Mouse (Mus musculus) midbrain, embryonic 10.5 days (tissue): ENCODE measurements at regions not wholly inside any gene's neighbourhood (a gene's known extent, or its start where the extent isn't known, plus 50 kb on each side); places are given as distances from the start of the nearest gene placed in this dataset.
"Not testable (repeated sequence)": the region's sequence is repeated elsewhere in the genome, so short reads cannot be mapped to it uniquely, and the experiment has no call there.

ENCODE experiments used
- DNase-seq: peaks from one replicate; pipeline ENCODE4 v3.0.0-alpha.2; 2017; ENCODE audit warnings: low spot score
- H3K27ac ChIP-seq: fragments of 300-500 bp; sonication (generic); replicated peaks from 2 replicates; pipeline ENCODE4 v1.5.1; 2016; ENCODE audit warnings: mild to moderate bottlenecking
- H3K27me3 ChIP-seq: fragments of 300-500 bp; sonication (generic); 2 replicates; pipeline ENCODE4 v1.6.1; 2016; ENCODE audit warnings: low read depth, mild to moderate bottlenecking; ENCODE audit not compliant: poor library complexity, severe bottlenecking
- H3K36me3 ChIP-seq: fragments of 300-500 bp; sonication (generic); 2 replicates; pipeline ENCODE4 v1.6.1; 2016; ENCODE audit warnings: mild to moderate bottlenecking, moderate library complexity
- H3K4me1 ChIP-seq: fragments of 300-500 bp; sonication (generic); 2 replicates; pipeline ENCODE4 v1.6.1; 2016
- H3K4me3 ChIP-seq: fragments of 300-500 bp; sonication (generic); 2 replicates; pipeline ENCODE4 v1.5.1; 2016; ENCODE audit warnings: mild to moderate bottlenecking, moderate library complexity
- H3K9me3 ChIP-seq: fragments of 300-500 bp; sonication (generic); replicated peaks from 2 replicates; pipeline ENCODE4 v1.6.1; 2016; ENCODE audit warnings: mild to moderate bottlenecking
- WGBS: fragments of 180-500 bp; shearing (Covaris S2); methylation state at CpG from one replicate; pipeline ENCODE4 v1.1.7; 2016; 5-methylcytosine and 5-hydroxymethylcytosine counted together

DNA sequence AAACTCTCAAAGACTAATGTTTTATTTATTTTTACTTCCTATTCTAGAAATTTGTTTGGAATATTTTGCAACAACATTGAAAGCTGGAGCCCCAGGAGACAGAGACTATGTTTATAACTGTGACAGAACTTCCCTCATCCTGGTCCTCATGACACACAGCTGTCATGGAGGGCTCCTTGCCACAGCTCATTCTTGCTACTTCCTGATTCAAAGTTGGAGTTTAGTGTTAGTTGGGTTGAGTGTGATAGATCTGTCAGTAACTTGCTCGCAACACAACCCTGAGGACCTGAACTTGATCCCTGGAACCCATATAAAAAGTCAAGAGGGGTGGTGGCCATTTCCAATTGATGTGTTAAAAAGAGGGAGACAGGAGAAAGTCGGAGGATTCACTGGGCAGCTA, 328.3 kb upstream of the Nox3 start:
- 91% methylated on average over 2 of the region's 2 CpGs for WGBS
- no peaks in the 10 kb centered on the region for H3K4me1 ChIP-seq
- no peaks in the 10 kb centered on the region for H3K36me3 ChIP-seq
- DNase-seq = no peak
- no peak overlapping the region for H3K4me3 ChIP-seq
- H3K27ac ChIP-seq = no peak overlapping the region
- no peaks in the 10 kb centered on the region for H3K9me3 ChIP-seq
- no peaks in the 10 kb centered on the region for H3K27me3 ChIP-seq

DNA sequence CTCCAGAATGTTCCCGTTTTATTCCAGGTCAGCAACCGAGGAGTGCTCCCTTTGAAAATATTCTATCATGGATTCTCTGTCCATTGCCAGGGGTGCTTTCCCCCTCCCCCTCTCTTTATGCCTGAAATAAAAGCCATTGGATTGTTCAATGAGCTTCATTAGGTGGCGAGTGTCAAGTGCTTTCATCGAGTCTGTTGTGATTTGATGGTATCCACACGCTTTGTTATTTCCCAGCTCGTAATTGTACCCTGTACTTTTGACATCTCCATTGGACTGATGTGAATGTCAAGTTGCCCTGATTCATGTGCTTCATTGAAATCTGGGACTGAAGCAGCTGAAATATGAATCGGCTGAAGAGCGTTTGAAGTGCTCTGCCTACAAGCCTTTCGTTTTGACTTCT, 333.1 kb upstream of the Nox3 start:
- Histone ChIP-seq H3K4me1 (no peaks in the 10 kb centered on the region), H3K27ac (no peak overlapping the region), H3K9me3 (no peaks in the 10 kb centered on the region), H3K36me3 (no peaks in the 10 kb centered on the region), H3K27me3 (no peaks in the 10 kb centered on the region), H3K4me3 (no peak overlapping the region)
- WGBS = 84% methylated on average over 9 of the region's 9 CpGs
- no peak for DNase-seq

DNA sequence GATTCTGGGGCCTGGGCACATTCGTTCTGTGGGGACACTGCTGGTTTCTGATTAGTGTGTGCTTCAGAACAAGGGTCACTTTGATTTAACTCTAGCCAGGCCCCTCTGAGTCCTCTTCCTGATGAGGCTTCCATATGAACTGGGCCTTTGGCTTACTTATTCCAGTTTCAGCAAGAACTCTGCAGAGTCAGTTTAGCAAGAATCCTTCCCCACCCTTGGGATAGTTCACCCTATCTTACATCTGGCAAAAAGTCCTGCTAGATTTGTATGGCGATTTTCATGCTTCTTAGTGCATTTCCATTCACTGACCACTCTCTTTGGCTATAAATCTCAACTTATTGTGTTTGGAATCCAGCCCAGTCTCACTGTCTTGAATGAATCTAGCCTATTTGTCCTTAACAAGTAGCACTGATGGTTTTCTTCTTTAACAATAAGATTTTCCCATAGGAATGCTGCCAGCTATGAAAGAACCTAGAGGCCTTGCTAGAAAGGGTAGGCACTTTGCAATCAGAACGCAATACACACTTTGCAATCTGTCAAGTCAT, 338.8 kb upstream of the Nox3 start:
- Histone ChIP-seq H3K27ac (no peak overlapping the region), H3K9me3 (no peaks in the 10 kb centered on the region), H3K4me1 (peaks cover 7% of the 10 kb centered on the region; the same call in 1 of the 2 replicates), H3K27me3 (no peaks in the 10 kb centered on the region), H3K4me3 (no peak overlapping the region), H3K36me3 (no peaks in the 10 kb centered on the region)
- DNase-seq = no peak
- 81% methylated on average over 3 of the region's 3 CpGs for WGBS

DNA sequence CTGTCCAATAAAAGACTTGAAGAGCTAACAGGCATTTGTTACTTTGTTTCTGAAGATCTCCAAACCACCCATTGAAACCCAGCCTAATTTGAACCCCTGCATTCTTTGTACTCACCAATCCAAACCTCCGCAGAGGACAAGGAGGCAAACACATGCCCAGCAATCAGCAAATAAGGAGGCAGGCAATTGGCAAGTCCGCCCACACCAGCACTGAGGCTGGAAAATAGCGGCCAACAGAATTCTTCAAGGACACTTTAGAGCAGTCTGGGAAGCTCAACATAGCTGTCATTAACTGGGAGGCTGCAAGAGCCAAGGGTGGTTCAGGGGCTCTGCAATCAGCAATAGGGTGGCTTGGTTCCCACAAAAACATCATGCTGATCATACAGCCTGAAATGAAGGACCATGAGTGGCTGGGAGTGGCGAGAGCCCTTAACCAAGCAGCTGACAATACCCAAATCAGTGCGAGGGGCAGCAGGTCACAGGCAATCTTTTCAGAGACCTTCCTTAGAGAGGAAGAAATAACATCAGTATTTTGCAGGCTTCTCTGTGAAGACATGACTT, 344.1 kb upstream of the Nox3 start:
- DNase-seq = peak; percentile 47
- H3K4me1 ChIP-seq = peaks cover 18% of the 10 kb centered on the region
- 33% methylated on average over 5 of the region's 5 CpGs for WGBS
- H3K27me3 ChIP-seq = no peaks in the 10 kb centered on the region
- H3K9me3 ChIP-seq = no peaks in the 10 kb centered on the region
- H3K27ac ChIP-seq = peak overlapping the region; percentile 81
- peak overlapping the region; percentile 18; the same call in 1 of the 2 replicates for H3K4me3 ChIP-seq
- no peaks in the 10 kb centered on the region for H3K36me3 ChIP-seq

DNA sequence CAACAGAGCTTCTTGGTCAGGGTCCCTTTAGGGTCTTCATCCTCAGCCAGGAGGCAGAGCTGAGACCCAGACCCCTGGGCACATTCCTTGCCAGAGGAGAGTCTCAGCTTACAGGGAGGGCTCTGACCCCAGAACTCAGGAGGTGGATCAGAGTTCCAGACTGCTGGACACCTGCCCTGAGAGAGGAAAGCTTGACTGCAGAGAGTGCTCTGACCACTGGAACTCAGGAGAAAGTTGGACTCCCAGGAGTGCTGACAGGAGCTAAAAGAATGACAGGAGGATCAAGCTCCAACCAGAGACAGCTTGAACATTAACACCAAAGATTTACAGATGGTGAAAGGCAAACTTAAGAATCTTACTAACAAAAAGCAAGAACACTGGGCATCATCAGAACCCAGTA, 364.1 kb upstream of the Nox3 start:
- not testable (repeated sequence) for H3K36me3 ChIP-seq, H3K27me3 ChIP-seq, H3K4me1 ChIP-seq, H3K27ac ChIP-seq, DNase-seq, H3K4me3 ChIP-seq, H3K9me3 ChIP-seq

DNA sequence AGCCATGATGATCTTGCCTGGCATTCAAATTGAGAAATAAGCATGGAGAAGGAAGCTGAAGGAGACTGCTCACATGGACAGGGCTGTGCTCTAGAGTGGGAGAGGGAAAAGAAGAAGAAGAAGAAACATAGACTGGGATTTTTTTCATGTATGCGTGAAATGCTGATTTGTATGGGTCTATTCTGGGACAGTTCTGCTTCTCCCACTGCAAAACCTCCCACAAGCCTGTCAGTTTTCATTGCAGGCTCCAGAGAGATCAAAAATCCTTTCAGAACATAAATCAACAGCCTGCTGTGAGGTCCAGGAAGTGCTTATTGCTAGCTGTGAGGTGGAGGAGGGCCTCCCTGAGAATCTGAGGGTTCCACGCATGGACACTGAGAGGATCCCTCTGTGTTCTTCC, 377.3 kb upstream of the Nox3 start:
- no peaks in the 10 kb centered on the region for H3K27me3 ChIP-seq
- H3K4me1 ChIP-seq = no peaks in the 10 kb centered on the region
- 80% methylated on average over 2 of the region's 2 CpGs for WGBS
- H3K4me3 ChIP-seq = no peak overlapping the region
- H3K36me3 ChIP-seq = no peaks in the 10 kb centered on the region
- no peak for DNase-seq
- no peak overlapping the region for H3K27ac ChIP-seq
- no peaks in the 10 kb centered on the region for H3K9me3 ChIP-seq

DNA sequence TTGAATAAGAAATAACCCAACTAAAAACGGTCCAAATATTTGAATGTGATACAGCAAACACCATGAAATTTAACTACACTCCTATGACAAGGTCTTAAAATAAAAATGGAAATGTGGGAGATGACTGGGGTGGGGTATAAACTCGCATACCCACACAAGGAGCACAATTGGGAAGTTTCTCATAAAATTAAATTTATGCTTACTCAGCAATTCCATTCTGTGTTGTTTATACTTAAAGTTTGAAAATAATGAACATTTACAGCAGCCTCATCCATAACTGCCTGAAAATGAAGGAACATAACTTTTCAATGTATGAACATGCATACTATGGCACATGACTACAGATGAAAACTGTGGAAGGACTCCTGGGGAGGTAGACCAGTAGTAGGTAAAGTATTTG, 384.5 kb upstream of the Nox3 start:
- no peaks in the 10 kb centered on the region for H3K27me3 ChIP-seq
- H3K36me3 ChIP-seq = no peaks in the 10 kb centered on the region
- H3K4me3 ChIP-seq = no peak overlapping the region
- WGBS = 82% methylated on average over 2 of the region's 2 CpGs
- H3K9me3 ChIP-seq = no peaks in the 10 kb centered on the region
- no peaks in the 10 kb centered on the region for H3K4me1 ChIP-seq
- DNase-seq = no peak
- no peak overlapping the region for H3K27ac ChIP-seq

DNA sequence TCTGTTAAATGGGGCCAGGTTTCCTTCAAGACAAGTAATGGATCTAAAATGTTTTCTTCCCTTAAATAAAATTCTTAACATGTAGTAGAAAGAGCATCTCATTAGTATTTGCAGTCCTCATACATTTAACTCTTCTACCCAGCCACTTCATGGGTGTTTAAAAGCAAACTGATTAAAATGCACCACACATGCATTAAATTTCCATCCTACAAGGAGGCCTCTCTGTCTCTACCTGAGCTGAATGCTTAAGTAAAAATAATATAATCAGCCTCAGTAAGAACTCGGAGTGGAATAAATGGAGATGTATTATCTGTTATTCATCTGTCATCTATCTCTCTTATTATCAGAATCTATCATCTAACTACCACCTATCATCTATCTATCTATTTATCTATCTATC, 398.6 kb upstream of the Nox3 start:
- no peaks in the 10 kb centered on the region for H3K36me3 ChIP-seq
- no peak overlapping the region for H3K4me3 ChIP-seq
- DNase-seq = no peak
- no peaks in the 10 kb centered on the region for H3K9me3 ChIP-seq
- no peaks in the 10 kb centered on the region for H3K4me1 ChIP-seq
- WGBS = 83% methylated on average over 1 of the region's 1 CpGs
- no peaks in the 10 kb centered on the region for H3K27me3 ChIP-seq
- no peak overlapping the region for H3K27ac ChIP-seq

DNA sequence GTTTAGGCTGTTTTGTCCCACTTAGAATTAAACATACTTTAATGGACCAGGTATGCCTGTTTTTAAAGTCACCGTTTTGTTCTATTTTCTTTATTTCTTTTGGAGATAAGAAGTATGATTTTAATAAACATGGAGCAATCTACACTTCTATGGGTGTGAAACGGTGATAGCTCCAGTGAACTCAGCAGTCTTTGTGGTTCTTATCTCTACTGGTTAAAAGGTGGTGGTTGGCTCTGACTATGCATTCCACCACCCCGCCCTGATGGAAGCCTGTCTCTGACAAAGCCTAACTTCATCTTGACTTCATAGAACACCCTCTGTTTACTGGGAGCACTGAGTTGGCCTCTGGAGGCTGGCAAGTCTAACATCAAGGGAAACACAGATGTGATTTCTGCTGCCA, 407.3 kb upstream of the Nox3 start:
- H3K36me3 ChIP-seq = no peaks in the 10 kb centered on the region
- 87% methylated on average over 3 of the region's 3 CpGs for WGBS
- H3K27me3 ChIP-seq = no peaks in the 10 kb centered on the region
- no peak for DNase-seq
- H3K27ac ChIP-seq = no peak overlapping the region
- H3K4me3 ChIP-seq = no peak overlapping the region
- H3K9me3 ChIP-seq = no peaks in the 10 kb centered on the region
- no peaks in the 10 kb centered on the region for H3K4me1 ChIP-seq

DNA sequence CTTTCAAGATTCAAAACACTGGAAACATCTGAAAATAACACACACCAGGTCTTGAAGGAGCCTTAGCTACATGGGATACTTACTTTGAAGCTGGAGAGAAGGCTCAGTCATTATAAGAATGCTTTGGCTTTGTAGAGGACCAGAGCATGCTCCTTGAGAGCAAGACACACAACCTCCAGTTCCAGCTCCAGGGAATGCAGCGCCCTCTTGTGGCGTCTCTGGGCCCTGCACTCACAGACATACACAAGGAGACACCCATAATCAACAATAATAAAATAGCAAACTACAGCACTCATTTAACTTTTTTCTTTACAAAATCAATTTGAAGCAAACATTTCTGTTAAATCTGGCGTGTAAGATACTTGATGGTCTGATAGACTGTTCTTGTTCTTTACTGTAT, 413.2 kb upstream of the Nox3 start:
- H3K9me3 ChIP-seq = no peaks in the 10 kb centered on the region

DNA sequence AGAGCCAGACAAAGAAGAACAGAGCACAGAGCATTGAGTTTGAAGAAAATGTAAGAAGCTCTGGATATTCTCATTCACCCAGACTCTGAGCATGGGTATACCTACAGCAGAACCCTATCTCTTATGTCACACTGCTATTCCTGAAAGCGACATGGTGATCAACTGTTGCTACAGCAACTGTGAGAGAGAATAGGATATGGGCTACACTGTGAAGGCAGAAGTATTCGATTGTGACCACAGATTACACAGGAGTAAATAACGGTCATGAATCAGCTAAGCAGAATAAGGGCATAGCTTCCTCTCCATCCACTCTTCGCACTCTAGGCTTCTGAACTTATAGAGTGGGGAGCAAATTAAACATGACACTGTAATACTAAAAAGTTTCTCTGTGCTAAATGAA, 417.0 kb upstream of the Nox3 start:
- H3K4me3 ChIP-seq = no peak overlapping the region
- no peaks in the 10 kb centered on the region for H3K36me3 ChIP-seq
- H3K9me3 ChIP-seq = no peaks in the 10 kb centered on the region
- 85% methylated on average over 4 of the region's 4 CpGs for WGBS
- no peak for DNase-seq
- no peak overlapping the region for H3K27ac ChIP-seq
- no peaks in the 10 kb centered on the region for H3K27me3 ChIP-seq
- H3K4me1 ChIP-seq = no peaks in the 10 kb centered on the region

More for the DNA sequence above, 413.2 kb upstream of the Nox3 start:
- no peaks in the 10 kb centered on the region for H3K4me1 ChIP-seq
- WGBS = 52% methylated on average over 3 of the region's 3 CpGs
- no peak overlapping the region for H3K4me3 ChIP-seq
- no peak for DNase-seq
- H3K27me3 ChIP-seq = no peaks in the 10 kb centered on the region
- H3K36me3 ChIP-seq = no peaks in the 10 kb centered on the region
- H3K27ac ChIP-seq = no peak overlapping the region

DNA sequence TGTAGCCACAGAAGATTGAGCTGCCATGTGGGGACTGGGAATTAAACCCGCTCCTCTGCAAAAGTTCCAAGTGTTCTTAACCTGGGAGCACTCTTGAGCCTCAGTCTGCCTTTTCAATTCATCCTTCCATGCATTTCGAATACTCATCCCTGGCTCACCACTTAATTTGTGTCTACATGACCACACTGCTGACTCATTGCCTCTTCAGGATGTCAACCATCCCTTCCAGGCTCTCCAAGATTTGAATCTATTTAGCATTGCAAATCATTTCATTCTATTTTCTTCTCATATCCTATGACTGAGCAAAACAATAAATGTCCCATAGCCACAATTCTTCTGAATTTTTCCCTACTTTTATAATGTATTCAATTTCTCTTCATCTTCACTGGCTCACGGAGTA, 420.4 kb upstream of the Nox3 start:
- no peaks in the 10 kb centered on the region for H3K4me1 ChIP-seq
- 87% methylated on average over 3 of the region's 3 CpGs for WGBS
- H3K36me3 ChIP-seq = no peaks in the 10 kb centered on the region
- H3K27ac ChIP-seq = no peak overlapping the region
- H3K27me3 ChIP-seq = no peaks in the 10 kb centered on the region
- DNase-seq = no peak
- no peak overlapping the region for H3K4me3 ChIP-seq
- H3K9me3 ChIP-seq = no peaks in the 10 kb centered on the region

DNA sequence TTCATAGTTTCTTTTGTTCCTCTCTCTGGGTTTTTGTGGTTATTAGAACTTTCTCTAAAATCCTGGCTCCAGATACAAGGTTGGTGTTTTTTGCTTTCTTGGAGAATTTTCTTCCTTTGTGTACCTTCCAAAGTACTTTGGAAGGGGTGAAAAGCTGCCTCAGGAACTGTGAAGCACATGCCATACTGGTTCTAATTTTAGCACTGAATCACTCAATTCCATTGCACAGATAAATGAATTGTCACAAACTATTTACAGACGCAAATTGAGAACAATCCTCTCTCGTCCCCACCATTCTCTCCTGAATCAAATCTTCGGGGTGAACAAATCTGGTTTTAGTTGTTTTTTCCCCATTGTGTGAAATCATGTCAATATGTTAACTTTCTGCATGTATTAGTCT, 437.6 kb upstream of the Nox3 start:
- Histone ChIP-seq H3K27ac (no peak overlapping the region), H3K36me3 (no peaks in the 10 kb centered on the region), H3K27me3 (no peaks in the 10 kb centered on the region), H3K9me3 (no peaks in the 10 kb centered on the region), H3K4me1 (no peaks in the 10 kb centered on the region), H3K4me3 (no peak overlapping the region)
- no peak for DNase-seq
- WGBS = 83% methylated on average over 3 of the region's 3 CpGs

DNA sequence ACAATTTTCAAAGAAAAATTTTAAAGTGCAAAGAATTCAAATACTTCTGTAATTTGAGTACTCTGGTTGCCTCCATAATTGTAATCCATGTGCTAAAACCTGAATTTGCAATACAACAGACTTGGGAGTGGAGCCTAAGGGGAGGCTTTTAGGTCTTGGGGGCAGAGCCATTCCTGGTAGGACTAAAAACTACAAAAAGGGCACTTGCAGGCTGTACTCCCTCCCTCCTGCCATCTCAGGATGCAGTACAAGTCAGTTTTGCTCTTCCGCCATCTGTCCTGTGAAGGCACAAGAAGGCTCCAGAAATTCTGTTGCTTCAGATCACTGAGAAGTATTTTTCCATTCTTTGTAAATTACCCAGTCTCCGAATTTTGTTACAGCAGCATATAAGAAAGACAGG, 467.4 kb upstream of the Nox3 start:
- no peaks in the 10 kb centered on the region for H3K4me1 ChIP-seq
- WGBS = 83% methylated on average over 2 of the region's 2 CpGs
- H3K36me3 ChIP-seq = no peaks in the 10 kb centered on the region
- no peak overlapping the region for H3K27ac ChIP-seq
- H3K27me3 ChIP-seq = no peaks in the 10 kb centered on the region
- no peak overlapping the region for H3K4me3 ChIP-seq
- DNase-seq = no peak
- H3K9me3 ChIP-seq = no peaks in the 10 kb centered on the region
